Mouse (Mus musculus): ENCODE data around the gene Gm28168. TPM values are rescaled to one million over a fixed set of nuclear protein-coding genes. Genes with fewer than 3 reads are reported as not detected.

The Gm28168 gene
- not detected for polyA plus RNA-seq (2017; shearing (Covaris generic))

GRCm38 (mm10) chr1:117927715-117928114 lies at the start of gene Gm28168:
Gene Gm28168 (plus strand): TSS chr1:117928015.

GRCm38 (mm10) chr1:117965639-117966038 lies 37.8 kb downstream of the Gm28168 start, which contains the start of gene Gm7145:
Gene Gm7145 (plus strand): TSS chr1:117965939.

Other genes starting within 250 kb of the Gm28168 start
- gene Gm28363, start 230.9 kb upstream of the Gm28168 start, polyA plus RNA-seq (2017; shearing (Covaris generic)) = not detected
- gene B020011L13Rik, start 146.9 kb upstream of the Gm28168 start, polyA plus RNA-seq (2017; shearing (Covaris generic)) = not detected
- not detected for gene Gm28360, start 97.9 kb upstream of the Gm28168 start, polyA plus RNA-seq (2017; shearing (Covaris generic))
- not detected for gene Gm7145, start 37.9 kb downstream of the Gm28168 start, polyA plus RNA-seq (2017; shearing (Covaris generic))
- not detected for gene Gm29106, start 248.5 kb downstream of the Gm28168 start, polyA plus RNA-seq (2017; shearing (Covaris generic))

Measured in naive thymus-derived CD4-positive, alpha-beta T cell, adult 5 months (primary cell).